Mouse (Mus musculus): ENCODE results near the gene Ovol3.

- no peak for TF ChIP-seq CTCF (IDR thresholded peaks at IDR 0.05; ENCODE audit: insufficient read depth, low read length)
- no peak for TF ChIP-seq POLR2A (IDR thresholded peaks at IDR 0.05; ENCODE audit: borderline replicate concordance, extremely low read depth, low read depth, low read length)
These were observed 19.6 kb downstream of the Ovol3 start for GRCm38 (mm10) chr7:30215875-30216274.

Measured in lung, adult 2 months (tissue).